In the genomic region with DNA sequence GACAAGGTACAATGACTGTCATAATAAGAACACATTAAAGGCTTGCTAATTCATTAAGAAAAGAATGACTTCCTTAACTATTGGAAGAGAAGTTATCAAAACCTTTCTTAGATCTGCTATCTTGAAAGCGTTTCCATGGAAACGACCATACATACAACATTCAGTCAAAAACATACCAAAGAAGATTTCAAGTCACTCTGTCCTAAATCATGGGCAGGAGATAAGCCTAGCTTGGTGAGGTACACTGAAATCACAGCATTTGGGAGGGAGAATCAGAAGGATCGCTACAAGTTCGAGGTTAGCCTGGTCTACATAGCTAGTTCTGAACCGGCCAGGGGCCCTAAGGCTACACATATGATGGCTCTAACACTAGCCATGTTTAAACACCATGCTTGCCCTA, we compare ENCODE assay signal across 8 mouse cellular contexts. TPM values are rescaled to one million over a fixed set of nuclear protein-coding genes. Genes with fewer than 3 reads are reported as not detected.
DNase-seq lines count a peak whose midpoint lies in the region; ATAC-seq and TF ChIP-seq lines count a peak whose summit lies in the region.

No protein-coding gene starts in this region.

- ATAC-seq in lung, embryonic 15.5 days (ENCODE audit: borderline replicate concordance, extremely low read depth, low FRiP score, low TSS enrichment): no peak
- ATAC-seq in intestine, postnatal 0 days: no peak

- no peak for TF ChIP-seq CTCF in intestine, postnatal 0 days (IDR thresholded peaks at IDR 0.05; ENCODE audit: low read depth)
- no peak for TF ChIP-seq CTCF in small intestine, adult 2 months (IDR thresholded peaks at IDR 0.05; ENCODE audit: extremely low read depth, insufficient read length, insufficient replicate concordance, low read depth, low read length)

- H3K27ac ChIP-seq in lung, embryonic 15.5 days: peak overlapping the region; percentile 96; the same call in 1 of the 2 replicates
- peak overlapping the region; percentile 98; the same call in 1 of the 2 replicates for H3K27ac ChIP-seq in embryonic facial prominence, embryonic 10.5 days (replicated peaks)
- peak overlapping the region; percentile 97 for H3K27ac ChIP-seq in intestine, postnatal 0 days (ENCODE audit: low read depth, low read length)
- 0 out of 2 replicates have a peak overlapping the region, but pooled peaks have one; percentile 92 for H3K27ac ChIP-seq in small intestine, adult 2 months (ENCODE audit: insufficient read depth, low read depth, low read length)

- H3K27me3 ChIP-seq in lung, embryonic 15.5 days: no peaks in the 10 kb centered on the region
- 0 out of 2 replicates have a peak, but pooled peaks cover 3% of the 10 kb centered on the region for H3K27me3 ChIP-seq in embryonic facial prominence, embryonic 10.5 days (replicated peaks; ENCODE audit: low read depth, poor library complexity, severe bottlenecking)
- H3K27me3 ChIP-seq in intestine, postnatal 0 days (replicated peaks; ENCODE audit: control insufficient read depth, insufficient read depth, low read length): no peaks in the 10 kb centered on the region
- no peaks in the 10 kb centered on the region for H3K27me3 ChIP-seq in small intestine, adult 2 months (ENCODE audit: control insufficient read depth, insufficient read depth, low read length)

- H3K9me3 ChIP-seq in lung, embryonic 15.5 days: no peaks in the 10 kb centered on the region
- H3K9me3 ChIP-seq in embryonic facial prominence, embryonic 10.5 days: peaks cover 15% of the 10 kb centered on the region; the same call in 1 of the 2 replicates
- H3K9me3 ChIP-seq in intestine, postnatal 0 days (ENCODE audit: control insufficient read depth): no peaks in the 10 kb centered on the region

- peaks cover 12% of the 10 kb centered on the region; the same call in 1 of the 2 replicates for H3K4me1 ChIP-seq in lung, embryonic 15.5 days
- H3K4me1 ChIP-seq in embryonic facial prominence, embryonic 10.5 days: peaks cover 16% of the 10 kb centered on the region
- 0 out of 2 replicates have a peak, but pooled peaks cover 2% of the 10 kb centered on the region for H3K4me1 ChIP-seq in intestine, postnatal 0 days (replicated peaks; ENCODE audit: control insufficient read depth, insufficient read depth, low read length)
- peaks cover 3% of the 10 kb centered on the region; the same call in 1 of the 2 replicates for H3K4me1 ChIP-seq in small intestine, adult 2 months (ENCODE audit: control insufficient read depth, insufficient read depth, insufficient read length, low read length)

- H3K4me2 ChIP-seq in lung, embryonic 15.5 days: peak overlapping the region; percentile 70
- peak overlapping the region; percentile 74 for H3K4me2 ChIP-seq in intestine, postnatal 0 days (replicated peaks; ENCODE audit: low read depth)

- peak overlapping the region; percentile 91 for H3K4me3 ChIP-seq in lung, embryonic 15.5 days
- H3K4me3 ChIP-seq in embryonic facial prominence, embryonic 10.5 days: peak overlapping the region; percentile 89
- peak overlapping the region; percentile 83 for H3K4me3 ChIP-seq in intestine, postnatal 0 days (ENCODE audit: low read depth, low read length)
- no peak overlapping the region; the same call in 1 of the 2 replicates for H3K4me3 ChIP-seq in small intestine, adult 2 months (ENCODE audit: low read depth, low read length)

- no peak for TF ChIP-seq POLR2A in small intestine, adult 2 months (IDR thresholded peaks at IDR 0.05; ENCODE audit: low read depth, low read length)

- no peaks in the 10 kb centered on the region for H3K36me3 ChIP-seq in lung, embryonic 15.5 days
- H3K36me3 ChIP-seq in embryonic facial prominence, embryonic 10.5 days (replicated peaks): peaks cover 21% of the 10 kb centered on the region
- H3K36me3 ChIP-seq in intestine, postnatal 0 days (ENCODE audit: control insufficient read depth, insufficient read depth): no peaks in the 10 kb centered on the region
- H3K36me3 ChIP-seq in small intestine, adult 2 months (ENCODE audit: control insufficient read depth, insufficient read depth, low read length): no peaks in the 10 kb centered on the region

- DNase-seq in lung, adult 18-20 months: no peak
- DNase-seq in embryonic facial prominence, embryonic 10.5 days (ENCODE audit: low spot score): no peak
- no peak for DNase-seq in cerebellum, adult 11-12 months
- no peak for DNase-seq in gastrocnemius, postnatal 4 days (ENCODE audit: low spot score in 2 of 2)
- no peak for DNase-seq in adrenal gland, adult 2 months

- 53% methylated on average over 5 of the region's 5 CpGs for WGBS in lung, embryonic 15.5 days
- 64% methylated on average over 5 of the region's 5 CpGs for WGBS in embryonic facial prominence, embryonic 10.5 days
- WGBS in intestine, postnatal 0 days: 53% methylated on average over 5 of the region's 5 CpGs
- WGBS in small intestine, adult 2 months: 35% methylated on average over 5 of the region's 5 CpGs

- peak overlapping the region; percentile 94 for H3K9ac ChIP-seq in lung, embryonic 15.5 days
- peak overlapping the region; percentile 80 for H3K9ac ChIP-seq in intestine, postnatal 0 days (ENCODE audit: low read depth, low read length)

RNA-seq across cellular contexts. Expression of a gene that starts 0.9 kb away (rescaled TPM):
- 15.6 and 17.9 TPM in 2 replicates for polyA plus RNA-seq in lung, embryonic 15.5 days (2015; fragmentation: Nextera tagmentation; extraction: Ambion mirVana)
- 18.4 and 19.1 TPM in 2 replicates for polyA plus RNA-seq in embryonic facial prominence, embryonic 10.5 days (2016; fragmentation: Nextera tagmentation; extraction: Ambion mirVana)
- 9.9 and 10.1 TPM in 2 replicates for polyA plus RNA-seq in intestine, postnatal 0 days (2015; fragmentation: Nextera tagmentation; extraction: Ambion mirVana)
- 3.6 and 7.5 TPM in 2 replicates for polyA plus RNA-seq in small intestine, adult 2 months (2012; rRNA removed)
- 10 to 100 TPM; 16.0 to 19.0 TPM for total RNA-seq in gastrocnemius, postnatal 4 days (2021)
- total RNA-seq in adrenal gland, adult 2 months (2021): 10 to 100 TPM; 15.5 to 17.3 TPM
- 6.1 and 8.5 TPM in 2 replicates for polyA plus RNA-seq in adrenal gland, adult 2 months (2012; rRNA removed)

RNA-seq across cellular contexts. Expression of a gene that starts 5.9 kb away (rescaled TPM):
- 9.7 and 11.1 TPM in 2 replicates for polyA plus RNA-seq in lung, embryonic 15.5 days (2015; fragmentation: Nextera tagmentation; extraction: Ambion mirVana)
- polyA plus RNA-seq in embryonic facial prominence, embryonic 10.5 days (2016; fragmentation: Nextera tagmentation; extraction: Ambion mirVana): 4.4 and 5.0 TPM in 2 replicates
- 5.3 and 5.4 TPM in 2 replicates for polyA plus RNA-seq in intestine, postnatal 0 days (2015; fragmentation: Nextera tagmentation; extraction: Ambion mirVana)
- polyA plus RNA-seq in small intestine, adult 2 months (2012; rRNA removed): 3.4 and 5.6 TPM in 2 replicates
- total RNA-seq in gastrocnemius, postnatal 4 days (2021): 1 to 10 TPM; 4.9 to 5.5 TPM
- 10 to 100 TPM; 11.2 to 15.4 TPM for total RNA-seq in adrenal gland, adult 2 months (2021)
- 16.7 and 19.7 TPM in 2 replicates for polyA plus RNA-seq in adrenal gland, adult 2 months (2012; rRNA removed)

RNA-seq across cellular contexts. Expression of a gene that starts 47.3 kb away (rescaled TPM):
- polyA plus RNA-seq in lung, embryonic 15.5 days (2015; fragmentation: Nextera tagmentation; extraction: Ambion mirVana): 28.0 and 29.5 TPM in 2 replicates
- polyA plus RNA-seq in embryonic facial prominence, embryonic 10.5 days (2016; fragmentation: Nextera tagmentation; extraction: Ambion mirVana): 55.2 and 65.1 TPM in 2 replicates
- 8.3 and 8.8 TPM in 2 replicates for polyA plus RNA-seq in intestine, postnatal 0 days (2015; fragmentation: Nextera tagmentation; extraction: Ambion mirVana)
- 9.9 and 10.6 TPM in 2 replicates for polyA plus RNA-seq in small intestine, adult 2 months (2012; rRNA removed)
- 10 to 100 TPM; 35.3 to 43.9 TPM for total RNA-seq in gastrocnemius, postnatal 4 days (2021)
- 10 to 100 TPM; 22.5 to 36.4 TPM for total RNA-seq in adrenal gland, adult 2 months (2021)
- 16.0 and 19.1 TPM in 2 replicates for polyA plus RNA-seq in adrenal gland, adult 2 months (2012; rRNA removed)

RNA-seq across cellular contexts. Expression of a gene that starts 47.6 kb away (rescaled TPM):
- 98.2 and 99.7 TPM in 2 replicates for polyA plus RNA-seq in lung, embryonic 15.5 days (2015; fragmentation: Nextera tagmentation; extraction: Ambion mirVana)
- polyA plus RNA-seq in embryonic facial prominence, embryonic 10.5 days (2016; fragmentation: Nextera tagmentation; extraction: Ambion mirVana): 95.0 and 97.8 TPM in 2 replicates
- polyA plus RNA-seq in intestine, postnatal 0 days (2015; fragmentation: Nextera tagmentation; extraction: Ambion mirVana): 31.0 and 35.5 TPM in 2 replicates
- 35.6 and 60.8 TPM in 2 replicates for polyA plus RNA-seq in small intestine, adult 2 months (2012; rRNA removed)
- 10 to 100 TPM; 75.3 to 85.3 TPM for total RNA-seq in gastrocnemius, postnatal 4 days (2021)
- 10 to 100 TPM; 58.2 to 67.1 TPM for total RNA-seq in adrenal gland, adult 2 months (2021)
- 99.3 and 117 TPM in 2 replicates for polyA plus RNA-seq in adrenal gland, adult 2 months (2012; rRNA removed)
